Mouse (Mus musculus): Measurements from ENCODE around the gene Bdh1. TPM values are rescaled to one million over a fixed set of nuclear protein-coding genes. Genes with fewer than 3 reads are reported as not detected.

Bdh1 gene
- polyA plus RNA-seq (2012): not detected in 2 replicates

- no peak for TF ChIP-seq GATA1 (IDR thresholded peaks at IDR 0.05; ENCODE audit: low read length)
Observed at GRCm38 (mm10) chr16:31422000-31422399, at the start of gene Bdh1. TSS of gene Bdh1 (plus strand) at chr16:31422280.

GRCm38 (mm10) chr16:31399231-31399630 lies 22.8 kb upstream of the Bdh1 start:
- TF ChIP-seq GATA1 (IDR thresholded peaks at IDR 0.05; ENCODE audit: low read length): no peak

- no peak for TF ChIP-seq GATA1 (IDR thresholded peaks at IDR 0.05; ENCODE audit: low read length)
Observed at GRCm38 (mm10) chr16:31400908-31401692, 21.0 kb upstream of the Bdh1 start.

- TF ChIP-seq GATA1 (IDR thresholded peaks at IDR 0.05; ENCODE audit: low read length): no peak
Observed at GRCm38 (mm10) chr16:31402096-31402495, 20.0 kb upstream of the Bdh1 start.

GRCm38 (mm10) chr16:31403971-31404370 lies 18.1 kb upstream of the Bdh1 start:
- TF ChIP-seq GATA1 (IDR thresholded peaks at IDR 0.05; ENCODE audit: low read length): no peak

GRCm38 (mm10) chr16:31405040-31405439 lies 17.0 kb upstream of the Bdh1 start:
- TF ChIP-seq GATA1 (IDR thresholded peaks at IDR 0.05; ENCODE audit: low read length): no peak

- no peak for TF ChIP-seq GATA1 (IDR thresholded peaks at IDR 0.05; ENCODE audit: low read length)
Observed at GRCm38 (mm10) chr16:31407872-31408271, 14.2 kb upstream of the Bdh1 start.

GRCm38 (mm10) chr16:31410969-31411368 lies 11.1 kb upstream of the Bdh1 start:
- no peak for TF ChIP-seq GATA1 (IDR thresholded peaks at IDR 0.05; ENCODE audit: low read length)

- TF ChIP-seq GATA1 (IDR thresholded peaks at IDR 0.05; ENCODE audit: low read length): no peak
Observed at GRCm38 (mm10) chr16:31412321-31412720, 9.8 kb upstream of the Bdh1 start.

GRCm38 (mm10) chr16:31413777-31414176 lies 8.3 kb upstream of the Bdh1 start:
- no peak for TF ChIP-seq GATA1 (IDR thresholded peaks at IDR 0.05; ENCODE audit: low read length)

- no peak for TF ChIP-seq GATA1 (IDR thresholded peaks at IDR 0.05; ENCODE audit: low read length)
Observed at GRCm38 (mm10) chr16:31415885-31416450, 6.1 kb upstream of the Bdh1 start.

- no peak for TF ChIP-seq GATA1 (IDR thresholded peaks at IDR 0.05; ENCODE audit: low read length)
Observed at GRCm38 (mm10) chr16:31418704-31419103, 3.4 kb upstream of the Bdh1 start.

- TF ChIP-seq GATA1 (IDR thresholded peaks at IDR 0.05; ENCODE audit: low read length): no peak
Observed at GRCm38 (mm10) chr16:31419457-31419856, 2.6 kb upstream of the Bdh1 start.

- no peak for TF ChIP-seq GATA1 (IDR thresholded peaks at IDR 0.05; ENCODE audit: low read length)
Observed at GRCm38 (mm10) chr16:31422722-31423121, 642 bp downstream of the Bdh1 start.

- no peak for TF ChIP-seq GATA1 (IDR thresholded peaks at IDR 0.05; ENCODE audit: low read length)
Observed at GRCm38 (mm10) chr16:31423368-31423767, 1.3 kb downstream of the Bdh1 start.

- no peak for TF ChIP-seq GATA1 (IDR thresholded peaks at IDR 0.05; ENCODE audit: low read length)
Observed at GRCm38 (mm10) chr16:31424416-31425187, 2.5 kb downstream of the Bdh1 start.
